Mouse (Mus musculus) heart, adult 10 weeks (tissue): Measurements from ENCODE around the gene Obox1. TPM values are rescaled to one million over a fixed set of nuclear protein-coding genes. Genes with fewer than 3 reads are reported as not detected.

Experiments used
- polyA plus RNA-seq: library from polyadenylated mRNA; stranded (reverse); fragments of 350-450 nt; fragmentation: Illumina TruSeq; extraction: RNeasy Lipid Tissue Mini Kit (QIAGEN cat#74804); gene quantifications from one replicate; pipeline ENCODE4 v1.2.3, GENCODE M21; 2014; ENCODE audit warnings: low read depth, low replicate concordance

Obox1 gene
- not detected for polyA plus RNA-seq

GRCm38 (mm10) chr7:15388421-15388998 lies at the start of gene Obox1, which contains the start of gene Obox2:
Obox1 (plus strand) TSS chr7:15388948.
Obox2 (plus strand) TSS chr7:15388721.

Other genes starting within 250 kb of the Obox1 start
- not detected for gene Obox2, start 227 bp upstream of the Obox1 start, polyA plus RNA-seq